Mouse (Mus musculus) neural tube, embryonic 15.5 days (tissue): Measurements from ENCODE around the gene Cdkn3. TPM values are rescaled to one million over a fixed set of nuclear protein-coding genes. Genes with fewer than 3 reads are reported as not detected.
"Not testable (repeated sequence)": the region's sequence is repeated elsewhere in the genome, so short reads cannot be mapped to it uniquely, and the experiment has no call there.

Experiments
- ATAC-seq: fragments of 200-750 bp; cut with Nextera tagmentation; 2 replicates; pipeline ENCODE4 v1.8.0; 2017; ENCODE audit warnings: mild to moderate bottlenecking, moderate TSS enrichment, moderate library complexity; ENCODE audit not compliant: low FRiP score
- H3K27ac ChIP-seq: fragments of 300-500 bp; sonication (generic); replicated peaks from 2 replicates; pipeline ENCODE4 v1.5.1; 2015; ENCODE audit warnings: mild to moderate bottlenecking, inconsistent platforms
- H3K27me3 ChIP-seq: fragments of 300-500 bp; sonication (generic); replicated peaks from 2 replicates; pipeline ENCODE4 v1.6.1; 2015; ENCODE audit warnings: inconsistent platforms
- H3K36me3 ChIP-seq: fragments of 300-500 bp; sonication (generic); 2 replicates; pipeline ENCODE4 v1.6.1; 2015; ENCODE audit warnings: inconsistent platforms
- H3K4me1 ChIP-seq: fragments of 300-500 bp; sonication (generic); 2 replicates; pipeline ENCODE4 v1.6.1; 2015; ENCODE audit warnings: inconsistent platforms
- H3K4me2 ChIP-seq: fragments of 300-500 bp; sonication (generic); 2 replicates; pipeline ENCODE4 v1.6.1; 2015; ENCODE audit warnings: inconsistent platforms, mild to moderate bottlenecking, moderate library complexity
- H3K4me3 ChIP-seq: fragments of 300-500 bp; sonication (generic); replicated peaks from 2 replicates; pipeline ENCODE4 v1.5.1; 2015; ENCODE audit warnings: mild to moderate bottlenecking, inconsistent platforms
- H3K9ac ChIP-seq: fragments of 300-500 bp; sonication (generic); replicated peaks from 2 replicates; pipeline ENCODE4 v1.6.1; 2015; ENCODE audit warnings: mild to moderate bottlenecking, inconsistent platforms
- H3K9me3 ChIP-seq: fragments of 300-500 bp; sonication (generic); replicated peaks from 2 replicates; pipeline ENCODE4 v1.6.1; 2016; ENCODE audit warnings: inconsistent platforms
- WGBS: fragments of 180-500 bp; shearing (Covaris S2); methylation state at CpG from one replicate; pipeline ENCODE4 v1.1.7; 2015; ENCODE audit warnings: mixed read lengths; 5-methylcytosine and 5-hydroxymethylcytosine counted together
- polyA plus RNA-seq: library from polyadenylated mRNA; unstranded; fragments of >200 nt; fragmentation: Nextera tagmentation; extraction: Ambion mirVana; gene quantifications from 2 replicates; pipeline ENCODE4 v1.2.1, GENCODE M21; 2015

Gene Cdkn3
- polyA plus RNA-seq, 1 experiment from 2014 or later = 9.1 TPM

DNA sequence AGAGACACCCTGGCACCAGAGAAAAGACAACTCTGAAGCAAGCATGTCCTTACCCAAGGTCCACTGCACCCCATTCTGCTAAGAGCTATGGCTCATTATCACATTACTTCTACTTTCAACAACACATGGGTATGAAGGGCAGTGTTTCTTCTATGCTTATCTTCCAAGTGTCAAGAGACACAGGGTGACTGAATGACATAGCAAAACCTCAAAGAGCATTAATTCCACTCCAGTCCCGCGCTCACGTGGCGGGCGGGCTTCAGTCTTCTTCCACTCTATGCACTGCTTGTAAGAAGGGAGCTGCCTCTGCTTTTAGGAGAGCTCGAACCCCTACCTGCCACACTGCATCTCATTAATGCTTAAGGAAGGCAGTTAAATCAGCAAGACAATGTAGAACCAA is 55.3 kb downstream of the Cdkn3 start:
- no peak for ATAC-seq
- Histone ChIP-seq H3K4me1 (peaks cover 12% of the 10 kb centered on the region), H3K27me3 (no peaks in the 10 kb centered on the region), H3K4me3 (no peak overlapping the region), H3K9me3 (no peaks in the 10 kb centered on the region), H3K27ac (no peak overlapping the region), H3K4me2 (no peak overlapping the region), H3K36me3 (peaks cover 43% of the 10 kb centered on the region), H3K9ac (no peak overlapping the region)
- 87% methylated on average over 6 of the region's 6 CpGs for WGBS

DNA sequence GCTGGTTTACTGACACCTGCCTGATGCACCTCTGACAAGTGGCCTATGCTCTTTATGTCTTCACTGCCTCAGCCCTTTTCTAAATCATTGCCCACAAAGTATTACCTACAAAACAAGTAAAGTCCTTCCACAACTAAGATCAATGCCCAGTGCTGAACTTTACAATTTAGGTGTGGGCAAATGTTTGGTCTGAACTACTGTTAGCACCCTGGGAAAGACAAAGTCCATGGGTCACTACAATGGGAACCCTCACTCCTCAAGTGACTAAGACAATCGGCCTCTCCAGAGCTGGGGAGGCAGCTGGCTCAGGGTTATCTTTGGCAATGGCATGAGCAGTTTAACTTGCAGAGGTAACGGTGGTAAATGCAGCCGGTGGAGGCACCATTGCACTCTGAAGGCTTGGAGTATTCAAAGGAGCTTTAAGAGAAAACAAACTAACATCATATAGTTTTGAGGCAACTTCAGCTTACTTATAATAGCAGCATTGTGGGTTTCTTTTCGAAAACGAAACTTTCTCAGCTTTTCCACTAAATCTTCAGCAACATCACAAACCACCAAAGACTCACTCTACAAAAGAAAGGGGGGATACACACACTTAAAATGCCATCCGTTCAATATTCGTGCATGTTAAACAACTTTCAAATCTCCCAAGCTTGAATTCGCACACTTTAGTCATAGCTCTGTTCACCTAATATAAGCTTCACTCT is 56.7 kb downstream of the Cdkn3 start:
- Histone ChIP-seq H3K9me3 (no peaks in the 10 kb centered on the region), H3K4me1 (peaks cover 20% of the 10 kb centered on the region), H3K9ac (no peak overlapping the region), H3K36me3 (peaks cover 33% of the 10 kb centered on the region), H3K27me3 (no peaks in the 10 kb centered on the region), H3K27ac (no peak overlapping the region), H3K4me2 (no peak overlapping the region), H3K4me3 (no peak overlapping the region)
- WGBS = 95% methylated on average over 8 of the region's 8 CpGs
- no peak for ATAC-seq

- Histone ChIP-seq H3K9me3 (no peaks in the 10 kb centered on the region), H3K9ac (no peak overlapping the region), H3K27ac (no peak overlapping the region), H3K4me2 (no peak overlapping the region), H3K36me3 (peaks cover 21% of the 10 kb centered on the region; the same call in 1 of the 2 replicates), H3K27me3 (peaks cover 4% of the 10 kb centered on the region; the same call in 1 of the 2 replicates), H3K4me3 (no peak overlapping the region), H3K4me1 (peaks cover 23% of the 10 kb centered on the region)
- no peak for ATAC-seq
- 89% methylated on average over 7 of the region's 7 CpGs for WGBS
Observed at GRCm38 (mm10) chr14:46818743-46819142, 58.4 kb downstream of the Cdkn3 start.

DNA sequence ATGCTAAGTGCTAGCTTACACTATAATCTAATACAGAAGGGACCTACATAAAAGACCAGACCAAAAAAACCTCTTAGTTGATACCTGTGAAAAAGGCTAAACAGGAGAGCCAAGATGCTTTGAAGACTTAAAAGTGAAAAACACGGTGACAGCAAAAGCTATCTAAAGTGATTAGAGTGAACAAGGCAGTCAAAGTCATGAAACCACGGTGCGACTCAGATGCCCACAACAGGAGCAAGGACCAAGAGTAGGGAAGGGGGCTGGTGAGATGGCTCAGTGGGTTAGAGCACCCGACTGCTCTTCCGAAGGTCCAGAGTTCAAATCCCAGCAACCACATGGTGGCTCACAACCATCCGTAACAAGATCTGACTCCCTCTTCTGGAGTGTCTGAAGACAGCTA is 59.6 kb downstream of the Cdkn3 start:
- peaks cover 14% of the 10 kb centered on the region; the same call in 1 of the 2 replicates for H3K36me3 ChIP-seq
- not testable (repeated sequence) for H3K27ac ChIP-seq, H3K9me3 ChIP-seq, H3K9ac ChIP-seq, H3K27me3 ChIP-seq, H3K4me3 ChIP-seq, ATAC-seq, H3K4me2 ChIP-seq
- 93% methylated on average over 5 of the region's 6 CpGs for WGBS
- H3K4me1 ChIP-seq = peaks cover 23% of the 10 kb centered on the region

Other genes starting within 250 kb of the Cdkn3 start
- 200 and 204 TPM in 2 replicates for gene Cnih1, start 27.9 kb downstream of the Cdkn3 start, polyA plus RNA-seq
- gene Gmfb, start 61.7 kb downstream of the Cdkn3 start, polyA plus RNA-seq = 116 and 123 TPM in 2 replicates
- 20.2 and 20.7 TPM in 2 replicates for gene Cgrrf1, start 71.6 kb downstream of the Cdkn3 start, polyA plus RNA-seq
- 5.1 and 5.2 TPM in 2 replicates for gene Samd4, start 122.3 kb downstream of the Cdkn3 start, polyA plus RNA-seq